Mouse (Mus musculus) liver, adult 2 months (tissue): ENCODE data around the gene Susd6.

ENCODE experiments used
- CTCF ChIP-seq: fragments of 200-500 bp; IDR thresholded peaks from 2 replicates; pipeline ENCODE4 v1.5.1; 2011; ENCODE audit warnings: low read depth, low read length, control low read depth
- POLR2A ChIP-seq: fragments of 200-500 bp; IDR thresholded peaks from 2 replicates; pipeline ENCODE4 v1.6.1; 2011; ENCODE audit warnings: low read length, control low read depth; ENCODE audit not compliant: insufficient read depth; ENCODE audit errors: extremely low read depth

GRCm38 (mm10) chr12:80824202-80824601 is 33.9 kb downstream of the Susd6 start:
- TF ChIP-seq CTCF (no peak), POLR2A (no peak)
